Mouse (Mus musculus) effector memory CD4-positive, alpha-beta T cell, adult 5 months (primary cell): ENCODE measurements around the gene Fndc10. TPM values are rescaled to one million over a fixed set of nuclear protein-coding genes. Genes with fewer than 3 reads are reported as not detected.

Source experiments
- polyA plus RNA-seq: library from polyadenylated mRNA; unstranded; fragments of 100-300 nt; shearing (Covaris generic); gene quantifications from one replicate; pipeline ENCODE4 v1.2.1, GENCODE M21; 2017

Gene Fndc10
- polyA plus RNA-seq: 11.6 TPM

GRCm38 (mm10) chr4:155694111-155694481 is at the start of gene Fndc10:
Gene Fndc10, plus strand, starts transcription at chr4:155694342.

GRCm38 (mm10) chr4:155645308-155645707 is 48.8 kb upstream of the Fndc10 start, which contains the start of gene Gm10563:
Gene Gm10563, minus strand, starts transcription at chr4:155645408.

GRCm38 (mm10) chr4:155653086-155653450 is 41.1 kb upstream of the Fndc10 start, which contains the start of gene Mmp23:
Gene Mmp23, minus strand, starts transcription at chr4:155653384.

GRCm38 (mm10) chr4:155668689-155669597 is 25.2 kb upstream of the Fndc10 start, which contains the start of gene Mib2:
Gene Mib2, minus strand, starts transcription at chr4:155669198.

GRCm38 (mm10) chr4:155704721-155705591 is 10.8 kb downstream of the Fndc10 start, which contains the start of gene Ssu72:
Gene Ssu72, plus strand, starts transcription at chr4:155704800.

GRCm38 (mm10) chr4:155734350-155734941 is 40.3 kb downstream of the Fndc10 start, which contains the start of gene Tmem240:
Gene Tmem240, plus strand, starts transcription at chr4:155734800.

Other genes starting within 250 kb of the Fndc10 start
- not detected for gene Tmem52, start 225.2 kb upstream of the Fndc10 start, polyA plus RNA-seq
- gene Gnb1, start 203.0 kb upstream of the Fndc10 start, polyA plus RNA-seq: 438 TPM
- gene Nadk, start 132.0 kb upstream of the Fndc10 start, polyA plus RNA-seq: 98.5 TPM
- gene Slc35e2, start 92.9 kb upstream of the Fndc10 start, polyA plus RNA-seq: 25.6 TPM
- gene Cdk11b, start 69.5 kb upstream of the Fndc10 start, polyA plus RNA-seq: 793 TPM
- not detected for gene Gm10563, start 48.9 kb upstream of the Fndc10 start, polyA plus RNA-seq
- gene Mmp23, start 41.0 kb upstream of the Fndc10 start, polyA plus RNA-seq: not detected
- gene Mib2, start 25.1 kb upstream of the Fndc10 start, polyA plus RNA-seq: 48.6 TPM
- gene Ssu72, start 10.5 kb downstream of the Fndc10 start, polyA plus RNA-seq: 83.3 TPM
- 0.11 TPM for gene Tmem240, start 40.5 kb downstream of the Fndc10 start, polyA plus RNA-seq
- gene Atad3a, start 66.8 kb downstream of the Fndc10 start, polyA plus RNA-seq: 69.8 TPM
- gene Vwa1, start 80.4 kb downstream of the Fndc10 start, polyA plus RNA-seq: 0.14 TPM
- gene Tmem88b, start 91.5 kb downstream of the Fndc10 start, polyA plus RNA-seq: not detected
- gene Ankrd65, start 96.1 kb downstream of the Fndc10 start, polyA plus RNA-seq: not detected
- 52.7 TPM for gene Mrpl20, start 108.5 kb downstream of the Fndc10 start, polyA plus RNA-seq
- 336 TPM for gene Ccnl2, start 118.1 kb downstream of the Fndc10 start, polyA plus RNA-seq
- gene Aurkaip1, start 136.9 kb downstream of the Fndc10 start, polyA plus RNA-seq: 103 TPM
- 1.7 TPM for gene Mxra8, start 145.3 kb downstream of the Fndc10 start, polyA plus RNA-seq
- 78.2 TPM for gene Dvl1, start 153.1 kb downstream of the Fndc10 start, polyA plus RNA-seq
- 0.66 TPM for gene Tas1r3, start 169.0 kb downstream of the Fndc10 start, polyA plus RNA-seq
- gene Cptp, start 175.1 kb downstream of the Fndc10 start, polyA plus RNA-seq: 4.3 TPM
- 58.5 TPM for gene Ints11, start 175.2 kb downstream of the Fndc10 start, polyA plus RNA-seq
- 29.1 TPM for gene Pusl1, start 197.4 kb downstream of the Fndc10 start, polyA plus RNA-seq
- 29.0 TPM for gene Acap3, start 197.5 kb downstream of the Fndc10 start, polyA plus RNA-seq
- gene Ube2j2, start 249.5 kb downstream of the Fndc10 start, polyA plus RNA-seq: 163 TPM